Mouse (Mus musculus) right cerebral cortex, postnatal 25 days (tissue): ENCODE measurements at regions not wholly inside any gene's neighbourhood (a gene's known extent, or its start where the extent isn't known, plus 50 kb on each side); places are given as distances from the start of the nearest gene placed in this dataset.

ENCODE experiments used
- DNase-seq: peaks from one replicate; pipeline ENCODE4 v3.0.0; 2022

DNA sequence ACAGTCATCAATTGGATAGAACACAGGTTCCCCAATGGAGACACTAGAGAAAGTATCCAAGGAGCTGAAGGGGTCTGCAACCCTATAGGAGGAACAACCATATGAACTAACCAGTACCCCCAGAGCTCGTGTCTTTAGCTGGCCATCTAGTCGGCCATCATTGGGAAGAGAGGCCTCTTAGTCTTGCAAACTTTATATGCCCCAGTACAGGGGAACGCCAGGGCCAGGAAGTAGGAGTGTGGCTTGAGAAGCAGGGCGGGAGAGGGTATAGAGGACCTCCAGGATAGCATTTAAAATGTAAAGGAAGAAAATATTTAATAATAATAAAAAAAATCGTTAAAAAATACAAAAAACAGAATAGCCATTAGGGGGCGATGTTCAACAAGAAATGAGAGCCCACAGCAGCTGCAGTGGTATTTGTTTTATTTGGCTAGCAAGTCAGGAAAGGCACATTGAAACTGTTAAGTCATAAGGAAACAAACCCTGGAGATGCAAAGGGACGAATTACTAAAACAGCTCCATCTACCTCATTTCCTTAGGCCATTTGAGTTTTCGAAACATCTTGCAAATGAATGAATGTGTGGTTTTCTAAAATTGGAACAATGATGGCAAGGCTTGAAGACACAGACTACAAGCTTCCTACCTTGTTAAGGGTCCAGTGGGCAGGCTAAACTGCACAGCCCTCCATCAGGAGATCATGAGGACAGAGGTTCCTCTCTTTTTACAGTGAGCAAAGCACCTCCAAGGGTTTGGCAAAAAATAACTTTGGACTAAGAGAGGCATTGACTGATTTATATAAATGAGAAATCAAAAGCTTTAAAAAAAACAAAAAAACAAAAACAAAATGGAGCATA is 350.7 kb upstream of the Rasa1 start:
- no peak for DNase-seq

DNA sequence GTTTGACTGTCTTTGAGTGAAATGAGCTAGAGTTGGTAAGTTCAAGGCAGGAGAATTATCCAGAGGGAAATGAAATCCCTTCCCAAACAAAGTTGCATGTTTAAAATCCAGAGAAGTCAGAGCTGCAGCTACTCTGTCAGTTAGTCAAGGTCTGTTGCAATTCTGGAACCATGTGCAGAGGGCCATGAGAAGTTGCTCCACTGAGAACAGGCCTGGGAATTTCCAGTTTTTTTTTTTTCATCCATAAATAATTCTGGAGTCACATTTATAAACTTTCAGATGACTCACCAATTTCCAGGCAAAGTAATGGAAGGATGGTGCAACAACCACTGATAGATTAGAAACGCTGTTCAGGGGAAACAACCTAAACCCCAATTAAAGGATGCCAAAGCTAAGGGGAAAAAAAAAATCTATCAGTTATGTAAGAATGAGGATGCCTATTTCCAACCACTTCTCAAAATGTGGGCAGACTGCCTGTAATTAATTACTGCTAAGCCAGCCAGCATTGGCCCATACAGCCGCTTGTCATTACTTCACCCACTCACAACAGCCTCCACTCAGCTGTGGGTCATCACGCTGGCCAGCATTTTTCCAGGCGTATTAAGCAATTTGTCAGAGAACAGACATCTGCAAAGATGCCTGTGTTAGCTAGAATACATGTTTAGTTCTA is 340.7 kb upstream of the Rasa1 start:
- DNase-seq, result peak; percentile 21
